Mouse (Mus musculus): ENCODE results near the gene Sec14l1. TPM values are rescaled to one million over a fixed set of nuclear protein-coding genes. Genes with fewer than 3 reads are reported as not detected.
A peak's percentile ranks its signal among the peaks of the same experiment; 100 is the strongest.

Gene Sec14l1
- polyA plus RNA-seq, 1 experiment from 2014 or later = 43.6 TPM

DNA sequence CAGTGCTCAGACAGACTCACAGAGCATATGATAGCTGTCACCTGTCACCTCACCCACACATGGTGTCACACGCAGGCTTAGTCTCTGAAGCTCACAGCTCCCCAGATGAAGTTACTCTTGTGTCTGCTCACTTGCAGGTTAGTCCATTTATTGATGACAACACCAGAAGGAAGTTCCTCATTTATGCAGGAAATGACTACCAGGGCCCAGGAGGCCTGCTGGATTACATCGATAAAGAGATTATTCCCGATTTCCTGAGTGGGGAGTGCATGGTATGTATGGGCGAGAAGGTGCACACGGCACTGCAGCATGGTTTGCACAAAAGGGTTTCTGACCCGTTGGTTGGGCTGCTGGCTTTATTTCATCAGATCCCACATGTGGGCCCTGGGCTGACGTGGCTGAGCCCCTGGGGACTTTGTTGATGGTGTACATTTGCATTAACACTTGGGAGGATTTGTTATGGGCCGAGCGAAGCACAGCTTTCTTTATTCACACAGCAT is 35.5 kb downstream of the Sec14l1 start:
- WGBS = 85% methylated on average over 9 of the region's 9 CpGs

DNA sequence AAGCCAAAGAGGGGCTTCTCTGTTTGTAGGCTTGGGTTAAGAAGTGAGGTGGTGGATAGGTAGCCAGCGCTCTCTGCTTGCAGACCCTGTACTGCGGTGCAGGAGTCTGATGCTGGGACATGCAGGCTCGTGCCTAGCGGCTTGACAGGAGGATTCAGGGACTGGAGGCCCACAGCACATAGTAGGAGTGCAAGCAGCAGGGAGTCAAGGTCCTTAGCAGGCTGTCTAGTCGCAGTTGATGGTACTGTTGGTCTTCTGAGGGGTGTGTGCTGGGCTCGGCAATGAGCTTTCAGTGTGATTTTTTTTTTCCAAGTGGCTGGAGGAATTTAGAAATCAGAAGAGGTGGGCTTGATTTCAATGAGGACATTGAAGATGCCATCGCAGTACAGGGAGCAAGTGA is 36.5 kb downstream of the Sec14l1 start:
- Histone ChIP-seq H3K27me3 (replicated peaks; ENCODE audit: control insufficient read depth, insufficient read depth, low read length) (no peaks in the 10 kb centered on the region), H3K4me1 (ENCODE audit: control insufficient read depth, insufficient read depth, low read length) (no peaks in the 10 kb centered on the region), H3K4me2 (ENCODE audit: low read length) (no peak overlapping the region), H3K9ac (ENCODE audit: low read length) (no peak overlapping the region), H3K36me3 (ENCODE audit: control insufficient read depth, insufficient read depth, low read length) (peaks cover 92% of the 10 kb centered on the region), H3K27ac (ENCODE audit: low read depth, low read length) (no peak overlapping the region), H3K4me3 (ENCODE audit: low read depth, low read length) (no peak overlapping the region), H3K9me3 (replicated peaks; ENCODE audit: control insufficient read depth, low read length) (no peaks in the 10 kb centered on the region)
- 93% methylated on average over 7 of the region's 7 CpGs for WGBS
- no peak for DNase-seq (ENCODE audit: low spot score)
- ATAC-seq = no peak

More for the DNA sequence above, 35.5 kb downstream of the Sec14l1 start:
- no peak overlapping the region for H3K9ac ChIP-seq (ENCODE audit: low read length)
- no peak overlapping the region for H3K4me2 ChIP-seq (ENCODE audit: low read length)
- H3K36me3 ChIP-seq (ENCODE audit: control insufficient read depth, insufficient read depth, low read length) = peaks cover 93% of the 10 kb centered on the region
- DNase-seq (ENCODE audit: low spot score) = no peak
- no peaks in the 10 kb centered on the region for H3K27me3 ChIP-seq (replicated peaks; ENCODE audit: control insufficient read depth, insufficient read depth, low read length)
- H3K9me3 ChIP-seq (replicated peaks; ENCODE audit: control insufficient read depth, low read length) = no peaks in the 10 kb centered on the region
- no peak for ATAC-seq
- H3K4me1 ChIP-seq (ENCODE audit: control insufficient read depth, insufficient read depth, low read length) = no peaks in the 10 kb centered on the region
- no peak overlapping the region for H3K27ac ChIP-seq (ENCODE audit: low read depth, low read length)
- H3K4me3 ChIP-seq (ENCODE audit: low read depth, low read length) = no peak overlapping the region

DNA sequence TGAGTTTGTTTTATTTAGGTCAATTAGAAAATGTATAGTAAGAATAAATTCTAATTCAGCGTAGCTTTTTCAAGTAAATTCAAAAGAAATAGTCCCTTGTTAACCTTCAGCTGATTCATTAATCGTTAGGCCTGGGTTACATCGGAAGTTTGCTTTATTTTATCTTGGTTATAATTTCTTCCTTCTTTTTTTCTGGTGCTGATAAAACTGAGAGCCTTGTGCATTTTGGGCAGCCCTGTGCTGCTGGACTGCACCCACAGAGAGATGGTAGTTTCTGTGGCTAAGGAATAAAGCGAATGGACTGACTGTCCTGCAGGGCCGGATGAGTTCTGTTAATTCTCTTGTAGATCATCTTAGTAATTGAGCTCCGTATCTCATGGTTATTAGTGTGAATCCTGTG is 37.6 kb downstream of the Sec14l1 start:
- Histone ChIP-seq H3K27ac (ENCODE audit: low read depth, low read length) (no peak overlapping the region), H3K4me1 (ENCODE audit: control insufficient read depth, insufficient read depth, low read length) (no peaks in the 10 kb centered on the region), H3K4me2 (ENCODE audit: low read length) (no peak overlapping the region), H3K36me3 (ENCODE audit: control insufficient read depth, insufficient read depth, low read length) (peaks cover 87% of the 10 kb centered on the region), H3K4me3 (ENCODE audit: low read depth, low read length) (no peak overlapping the region), H3K9me3 (replicated peaks; ENCODE audit: control insufficient read depth, low read length) (no peaks in the 10 kb centered on the region), H3K27me3 (replicated peaks; ENCODE audit: control insufficient read depth, insufficient read depth, low read length) (no peaks in the 10 kb centered on the region), H3K9ac (ENCODE audit: low read length) (no peak overlapping the region)
- no peak for ATAC-seq
- 87% methylated on average over 6 of the region's 6 CpGs for WGBS
- no peak for DNase-seq (ENCODE audit: low spot score)

DNA sequence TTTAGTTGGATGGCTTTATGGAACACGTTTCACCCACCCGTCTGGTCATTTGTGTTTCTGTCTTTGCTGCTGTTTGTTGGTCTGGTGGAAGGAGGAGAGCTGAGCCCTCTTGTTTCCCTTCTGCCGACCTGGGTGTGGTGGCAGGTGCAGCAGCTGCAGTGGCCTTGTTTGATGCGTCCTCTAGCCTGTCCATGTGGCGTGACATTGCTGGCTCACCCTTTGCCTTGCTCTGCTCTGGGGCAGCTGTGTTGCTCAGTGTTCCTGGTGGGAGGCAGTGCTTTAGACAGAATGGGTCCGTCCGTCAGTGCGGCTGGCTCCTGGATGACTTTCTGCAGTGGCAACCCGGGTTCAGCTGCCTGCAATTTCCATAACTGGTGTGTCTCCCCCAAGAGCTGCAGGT is 38.6 kb downstream of the Sec14l1 start:
- Histone ChIP-seq H3K27me3 (replicated peaks; ENCODE audit: control insufficient read depth, insufficient read depth, low read length) (no peaks in the 10 kb centered on the region), H3K9me3 (replicated peaks; ENCODE audit: control insufficient read depth, low read length) (no peaks in the 10 kb centered on the region), H3K36me3 (ENCODE audit: control insufficient read depth, insufficient read depth, low read length) (peaks cover 80% of the 10 kb centered on the region), H3K9ac (ENCODE audit: low read length) (no peak overlapping the region), H3K4me2 (ENCODE audit: low read length) (no peak overlapping the region), H3K27ac (ENCODE audit: low read depth, low read length) (no peak overlapping the region), H3K4me1 (ENCODE audit: control insufficient read depth, insufficient read depth, low read length) (no peaks in the 10 kb centered on the region), H3K4me3 (ENCODE audit: low read depth, low read length) (no peak overlapping the region)
- WGBS = 77% methylated on average over 9 of the region's 9 CpGs
- no peak for DNase-seq (ENCODE audit: low spot score)
- ATAC-seq = no peak

DNA sequence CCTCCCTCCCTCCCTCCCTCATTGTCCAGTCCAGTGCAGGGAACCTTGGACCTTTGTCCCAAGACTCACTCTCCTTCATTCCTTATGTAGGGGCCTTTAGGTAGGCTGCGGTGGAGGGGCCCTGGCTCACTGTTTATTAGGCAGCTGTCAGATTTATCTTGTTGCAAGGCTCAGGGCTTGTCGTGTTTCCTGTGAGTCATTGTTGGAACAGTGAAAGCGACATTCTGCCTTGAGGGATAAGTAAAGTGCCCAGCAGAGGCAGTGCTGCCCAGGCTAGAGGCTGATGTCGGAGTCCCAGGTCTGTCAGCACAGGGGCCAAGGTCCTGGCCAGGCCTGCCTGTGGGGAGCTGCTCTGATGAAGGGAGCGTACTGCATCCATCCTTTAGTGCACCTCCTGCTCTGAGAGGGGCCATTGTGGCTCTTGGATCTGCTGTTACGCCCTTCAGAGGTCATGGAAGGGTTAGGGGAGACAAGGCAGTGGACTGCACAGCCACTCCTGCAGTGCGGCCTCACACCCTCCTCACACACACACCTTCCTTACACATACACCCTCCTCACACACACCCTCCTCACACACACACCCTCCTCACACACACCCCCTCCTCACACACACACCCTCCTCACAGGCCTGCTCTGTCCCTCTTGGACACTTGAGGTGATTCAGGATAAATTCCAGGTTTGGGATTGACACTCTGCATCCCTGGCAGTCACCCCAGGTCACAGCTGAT is 39.3 kb downstream of the Sec14l1 start:
- Histone ChIP-seq H3K4me2 (ENCODE audit: low read length) (no peak overlapping the region), H3K4me1 (ENCODE audit: control insufficient read depth, insufficient read depth, low read length) (no peaks in the 10 kb centered on the region), H3K27me3 (replicated peaks; ENCODE audit: control insufficient read depth, insufficient read depth, low read length) (no peaks in the 10 kb centered on the region), H3K9ac (ENCODE audit: low read length) (no peak overlapping the region), H3K9me3 (replicated peaks; ENCODE audit: control insufficient read depth, low read length) (no peaks in the 10 kb centered on the region), H3K4me3 (ENCODE audit: low read depth, low read length) (no peak overlapping the region), H3K27ac (ENCODE audit: low read depth, low read length) (no peak overlapping the region), H3K36me3 (ENCODE audit: control insufficient read depth, insufficient read depth, low read length) (peaks cover 80% of the 10 kb centered on the region)
- ATAC-seq = no peak
- DNase-seq (ENCODE audit: low spot score) = no peak
- 58% methylated on average over 7 of the region's 7 CpGs for WGBS

DNA sequence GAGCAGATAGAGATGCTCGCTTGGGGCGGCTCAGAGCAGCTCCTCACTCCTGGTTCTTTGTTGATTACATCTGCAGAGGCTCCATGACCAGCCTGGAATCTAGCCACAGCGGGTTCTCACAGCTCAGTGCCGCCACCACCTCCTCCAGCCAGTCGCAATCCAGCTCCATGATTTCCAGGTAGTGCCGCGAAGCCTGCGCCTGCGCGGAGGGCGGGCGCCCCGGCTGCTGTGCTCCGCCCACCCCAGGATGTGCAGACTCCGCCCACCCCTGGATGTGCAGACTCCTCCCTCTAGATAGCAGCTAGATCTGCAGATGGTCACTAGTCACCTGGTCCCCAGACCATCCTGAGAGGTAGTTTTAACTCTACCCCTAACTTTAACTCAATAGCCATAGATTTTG is 41.8 kb downstream of the Sec14l1 start:
- H3K4me2 ChIP-seq (ENCODE audit: low read length) = no peak overlapping the region

DNA sequence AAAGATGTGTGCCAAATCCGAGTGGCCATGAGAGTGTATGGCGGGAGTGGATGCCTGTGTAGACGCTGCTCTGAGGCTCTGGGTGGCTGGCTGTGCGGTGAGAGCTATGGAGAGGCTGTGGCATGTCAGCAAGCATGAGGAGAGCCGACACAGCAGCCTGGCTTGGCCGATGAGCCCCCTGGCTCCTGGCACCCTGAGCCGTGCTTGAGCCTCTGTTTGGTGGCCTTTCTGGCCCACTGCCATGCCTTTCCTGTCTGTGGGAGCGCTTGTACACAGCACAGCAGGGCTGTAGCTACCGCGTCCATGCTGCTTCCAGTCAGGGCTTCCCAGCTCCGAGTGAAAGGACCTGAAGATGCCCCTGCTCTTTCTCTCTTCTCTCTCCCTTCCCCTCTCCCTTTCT is 43.4 kb downstream of the Sec14l1 start:
- no peak overlapping the region for H3K27ac ChIP-seq (ENCODE audit: low read depth, low read length)
- H3K4me2 ChIP-seq (ENCODE audit: low read length) = no peak overlapping the region
- H3K4me1 ChIP-seq (ENCODE audit: control insufficient read depth, insufficient read depth, low read length) = no peaks in the 10 kb centered on the region
- ATAC-seq (no peak), DNase-seq (ENCODE audit: low spot score) (peak; percentile 57)
- 65% methylated on average over 11 of the region's 11 CpGs for WGBS
- no peaks in the 10 kb centered on the region for H3K27me3 ChIP-seq (replicated peaks; ENCODE audit: control insufficient read depth, insufficient read depth, low read length)
- no peak overlapping the region for H3K4me3 ChIP-seq (ENCODE audit: low read depth, low read length)
- peaks cover 51% of the 10 kb centered on the region for H3K36me3 ChIP-seq (ENCODE audit: control insufficient read depth, insufficient read depth, low read length)
- H3K9me3 ChIP-seq (replicated peaks; ENCODE audit: control insufficient read depth, low read length) = no peaks in the 10 kb centered on the region
- no peak overlapping the region; the same call in 1 of the 2 replicates for H3K9ac ChIP-seq (ENCODE audit: low read length)

More for the DNA sequence above, 41.8 kb downstream of the Sec14l1 start:
- DNase-seq (ENCODE audit: low spot score) (peak; percentile 65), ATAC-seq (peak; percentile 60)
- Histone ChIP-seq H3K9ac (ENCODE audit: low read length) (no peak overlapping the region), H3K27ac (ENCODE audit: low read depth, low read length) (no peak overlapping the region), H3K4me1 (ENCODE audit: control insufficient read depth, insufficient read depth, low read length) (no peaks in the 10 kb centered on the region), H3K36me3 (ENCODE audit: control insufficient read depth, insufficient read depth, low read length) (peaks cover 62% of the 10 kb centered on the region), H3K27me3 (replicated peaks; ENCODE audit: control insufficient read depth, insufficient read depth, low read length) (no peaks in the 10 kb centered on the region), H3K9me3 (replicated peaks; ENCODE audit: control insufficient read depth, low read length) (no peaks in the 10 kb centered on the region), H3K4me3 (ENCODE audit: low read depth, low read length) (no peak overlapping the region)
- WGBS = 6% methylated on average over 13 of the region's 15 CpGs

DNA sequence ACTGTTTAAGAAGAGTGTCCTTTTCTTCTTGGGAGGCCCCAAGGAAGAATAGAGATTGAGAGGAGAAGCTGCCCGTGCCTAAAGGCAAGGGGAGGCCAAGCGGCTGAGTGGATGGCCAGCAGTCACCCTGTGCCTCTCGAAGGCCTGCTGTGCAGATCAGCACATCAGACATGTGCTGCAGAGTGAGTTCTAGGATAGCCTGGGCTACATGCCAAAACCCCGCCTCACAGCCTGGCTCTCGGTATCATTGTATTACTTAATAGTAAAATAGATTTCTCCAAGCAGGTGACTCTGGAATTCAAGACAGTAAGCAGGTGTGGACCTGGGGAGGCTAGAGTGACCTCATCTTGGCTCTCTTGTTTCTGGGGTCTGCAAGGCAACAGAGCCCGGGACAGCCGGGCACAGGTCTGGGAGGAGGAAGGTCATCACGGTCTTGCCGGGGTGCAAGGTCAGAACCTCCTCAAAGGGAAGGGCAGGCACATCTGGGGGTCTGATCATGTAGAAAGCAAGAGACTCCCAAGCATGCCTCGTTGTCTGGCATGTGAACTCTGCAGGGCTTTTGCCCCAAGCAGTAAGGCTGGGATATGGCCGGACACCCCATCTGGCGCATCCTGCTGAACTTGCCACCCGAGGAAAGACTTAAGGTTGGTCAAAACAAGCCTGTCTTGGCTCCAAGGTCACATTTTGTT is 44.4 kb downstream of the Sec14l1 start:
- peaks cover 43% of the 10 kb centered on the region for H3K36me3 ChIP-seq (ENCODE audit: control insufficient read depth, insufficient read depth, low read length)
- WGBS = 78% methylated on average over 13 of the region's 13 CpGs

DNA sequence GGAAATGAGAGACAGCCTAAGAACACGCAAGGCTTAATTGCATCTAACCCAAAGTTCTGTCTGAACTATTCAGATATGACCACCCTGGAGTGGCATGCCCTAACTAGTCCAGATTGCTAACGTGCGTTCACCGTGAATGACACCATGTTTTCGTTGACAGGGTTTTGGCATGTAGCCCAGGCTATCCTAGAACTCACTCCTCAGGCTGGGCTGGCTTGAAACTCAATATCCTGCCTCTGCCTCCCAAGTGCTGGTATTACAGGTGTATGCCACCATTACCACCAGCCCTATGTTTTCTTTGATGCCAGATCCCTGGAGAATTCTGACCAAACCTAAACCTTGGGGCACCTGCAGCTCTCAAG is 45.0 kb downstream of the Sec14l1 start:
- Histone ChIP-seq H3K4me3 (ENCODE audit: low read depth, low read length) (no peak overlapping the region), H3K9ac (ENCODE audit: low read length) (no peak overlapping the region), H3K36me3 (ENCODE audit: control insufficient read depth, insufficient read depth, low read length) (peaks cover 37% of the 10 kb centered on the region), H3K4me2 (ENCODE audit: low read length) (no peak overlapping the region), H3K4me1 (ENCODE audit: control insufficient read depth, insufficient read depth, low read length) (no peaks in the 10 kb centered on the region), H3K27ac (ENCODE audit: low read depth, low read length) (no peak overlapping the region), H3K27me3 (replicated peaks; ENCODE audit: control insufficient read depth, insufficient read depth, low read length) (no peaks in the 10 kb centered on the region), H3K9me3 (replicated peaks; ENCODE audit: control insufficient read depth, low read length) (no peaks in the 10 kb centered on the region)
- peak; percentile 42 for DNase-seq (ENCODE audit: low spot score)
- 45% methylated on average over 5 of the region's 5 CpGs for WGBS
- no peak for ATAC-seq

More for the DNA sequence above, 44.4 kb downstream of the Sec14l1 start:
- H3K4me1 ChIP-seq (ENCODE audit: control insufficient read depth, insufficient read depth, low read length) = no peaks in the 10 kb centered on the region
- no peak overlapping the region for H3K4me3 ChIP-seq (ENCODE audit: low read depth, low read length)
- H3K4me2 ChIP-seq (ENCODE audit: low read length) = no peak overlapping the region
- no peak overlapping the region for H3K9ac ChIP-seq (ENCODE audit: low read length)
- H3K27ac ChIP-seq (ENCODE audit: low read depth, low read length) = no peak overlapping the region
- H3K27me3 ChIP-seq (replicated peaks; ENCODE audit: control insufficient read depth, insufficient read depth, low read length) = no peaks in the 10 kb centered on the region
- no peaks in the 10 kb centered on the region for H3K9me3 ChIP-seq (replicated peaks; ENCODE audit: control insufficient read depth, low read length)
- DNase-seq (ENCODE audit: low spot score) (no peak), ATAC-seq (no peak)
